Mouse (Mus musculus) embryonic facial prominence, embryonic 10.5 days (tissue): ENCODE measurements at regions not wholly inside any gene's neighbourhood (a gene's known extent, or its start where the extent isn't known, plus 50 kb on each side); places are given as distances from the start of the nearest gene placed in this dataset.
"Not testable (repeated sequence)": the region's sequence is repeated elsewhere in the genome, so short reads cannot be mapped to it uniquely, and the experiment has no call there.

ENCODE experiments used
- DNase-seq: peaks from one replicate; pipeline ENCODE4 v3.0.0-alpha.2; 2017; ENCODE audit warnings: low spot score
- H3K27ac ChIP-seq: fragments of 300-500 bp; sonication (generic); replicated peaks from 2 replicates; pipeline ENCODE4 v1.5.1; 2016; ENCODE audit warnings: mild to moderate bottlenecking
- H3K27me3 ChIP-seq: fragments of 300-500 bp; sonication (generic); replicated peaks from 2 replicates; pipeline ENCODE4 v1.6.1; 2016; ENCODE audit warnings: low read depth, mild to moderate bottlenecking; ENCODE audit not compliant: poor library complexity, severe bottlenecking
- H3K36me3 ChIP-seq: fragments of 300-500 bp; sonication (generic); replicated peaks from 2 replicates; pipeline ENCODE4 v1.6.1; 2016; ENCODE audit warnings: mild to moderate bottlenecking, moderate library complexity
- H3K4me1 ChIP-seq: fragments of 300-500 bp; sonication (generic); 2 replicates; pipeline ENCODE4 v1.6.1; 2016
- H3K4me3 ChIP-seq: fragments of 300-500 bp; sonication (generic); 2 replicates; pipeline ENCODE4 v1.5.1; 2016; ENCODE audit warnings: mild to moderate bottlenecking, moderate library complexity
- H3K9me3 ChIP-seq: fragments of 300-500 bp; sonication (generic); 2 replicates; pipeline ENCODE4 v1.6.1; 2016; ENCODE audit warnings: mild to moderate bottlenecking
- WGBS: fragments of 180-500 bp; shearing (Covaris S2); methylation state at CpG from one replicate; pipeline ENCODE4 v1.1.7; 2016; 5-methylcytosine and 5-hydroxymethylcytosine counted together

- 95% methylated on average over 1 of the region's 1 CpGs for WGBS
- H3K27ac ChIP-seq = no peak overlapping the region
- H3K27me3 ChIP-seq = no peaks in the 10 kb centered on the region
- no peak for DNase-seq
- H3K4me3 ChIP-seq = no peak overlapping the region
- H3K9me3 ChIP-seq = no peaks in the 10 kb centered on the region
- no peaks in the 10 kb centered on the region for H3K4me1 ChIP-seq
- H3K36me3 ChIP-seq = no peaks in the 10 kb centered on the region
Measured at GRCm38 (mm10) chr8:5378001-5378400, 272.9 kb upstream of the Slc10a2 start.

GRCm38 (mm10) chr8:5339953-5340352 is 234.8 kb upstream of the Slc10a2 start:
- Histone ChIP-seq H3K4me1 (no peaks in the 10 kb centered on the region), H3K27ac (no peak overlapping the region), H3K27me3 (no peaks in the 10 kb centered on the region), H3K36me3 (no peaks in the 10 kb centered on the region), H3K4me3 (no peak overlapping the region), H3K9me3 (no peaks in the 10 kb centered on the region)
- no peak for DNase-seq

- WGBS = 87% methylated on average over 1 of the region's 1 CpGs
- no peaks in the 10 kb centered on the region for H3K4me1 ChIP-seq
- DNase-seq = no peak
- H3K27me3 ChIP-seq = no peaks in the 10 kb centered on the region
- no peak overlapping the region for H3K27ac ChIP-seq
- H3K36me3 ChIP-seq = no peaks in the 10 kb centered on the region
- no peaks in the 10 kb centered on the region for H3K9me3 ChIP-seq
- H3K4me3 ChIP-seq = no peak overlapping the region
Measured at GRCm38 (mm10) chr8:5314594-5314993, 209.4 kb upstream of the Slc10a2 start.

- Histone ChIP-seq H3K4me3 (no peak overlapping the region), H3K27me3 (no peaks in the 10 kb centered on the region), H3K9me3 (no peaks in the 10 kb centered on the region), H3K4me1 (no peaks in the 10 kb centered on the region), H3K27ac (no peak overlapping the region), H3K36me3 (no peaks in the 10 kb centered on the region)
- DNase-seq = no peak
Measured at GRCm38 (mm10) chr8:5299982-5300381, 194.8 kb upstream of the Slc10a2 start.

GRCm38 (mm10) chr8:5297190-5297589 is 192.0 kb upstream of the Slc10a2 start:
- Histone ChIP-seq H3K4me1 (no peaks in the 10 kb centered on the region), H3K27ac (no peak overlapping the region), H3K27me3 (no peaks in the 10 kb centered on the region), H3K9me3 (no peaks in the 10 kb centered on the region), H3K4me3 (no peak overlapping the region), H3K36me3 (no peaks in the 10 kb centered on the region)
- DNase-seq = no peak

- 33% methylated on average over 5 of the region's 5 CpGs for WGBS
Measured at GRCm38 (mm10) chr8:5285708-5286161, 180.6 kb upstream of the Slc10a2 start.

GRCm38 (mm10) chr8:5283799-5284198 is 178.6 kb upstream of the Slc10a2 start:
- Histone ChIP-seq H3K4me1 (peaks cover 25% of the 10 kb centered on the region), H3K27ac (no peak overlapping the region), H3K36me3 (no peaks in the 10 kb centered on the region), H3K9me3 (no peaks in the 10 kb centered on the region), H3K4me3 (no peak overlapping the region), H3K27me3 (no peaks in the 10 kb centered on the region)
- no peak for DNase-seq

More at GRCm38 (mm10) chr8:5285708-5286161, 180.6 kb upstream of the Slc10a2 start:
- Histone ChIP-seq H3K9me3 (no peaks in the 10 kb centered on the region), H3K36me3 (no peaks in the 10 kb centered on the region), H3K27ac (0 out of 2 replicates have a peak overlapping the region, but pooled peaks have one; percentile 30), H3K4me3 (no peak overlapping the region), H3K27me3 (no peaks in the 10 kb centered on the region), H3K4me1 (peaks cover 25% of the 10 kb centered on the region)
- DNase-seq = peak; percentile 54

GRCm38 (mm10) chr8:5262316-5262715 is 157.2 kb upstream of the Slc10a2 start:
- no peaks in the 10 kb centered on the region for H3K9me3 ChIP-seq
- no peak overlapping the region for H3K4me3 ChIP-seq
- 43% methylated on average over 1 of the region's 1 CpGs for WGBS
- H3K27ac ChIP-seq = no peak overlapping the region
- no peaks in the 10 kb centered on the region for H3K4me1 ChIP-seq
- H3K36me3 ChIP-seq = no peaks in the 10 kb centered on the region
- no peaks in the 10 kb centered on the region for H3K27me3 ChIP-seq
- DNase-seq = peak; percentile 7

- WGBS = 95% methylated on average over 22 of the region's 22 CpGs
Measured at GRCm38 (mm10) chr8:5241871-5242270, 136.7 kb upstream of the Slc10a2 start.

More at GRCm38 (mm10) chr8:5241871-5242270, 136.7 kb upstream of the Slc10a2 start:
- not testable (repeated sequence) for H3K27ac ChIP-seq, H3K36me3 ChIP-seq, DNase-seq, H3K4me1 ChIP-seq, H3K4me3 ChIP-seq, H3K27me3 ChIP-seq, H3K9me3 ChIP-seq
